Mouse (Mus musculus) megakaryocyte-erythroid progenitor cell, adult 5 weeks (primary cell): ENCODE data around the gene Ring1. TPM values are rescaled to one million over a fixed set of nuclear protein-coding genes. Genes with fewer than 3 reads are reported as not detected.

ENCODE experiments used
- polyA plus RNA-seq: library from polyadenylated mRNA; stranded (reverse); fragments of >175 nt; gene quantifications from 2 replicates; pipeline ENCODE4 v1.2.3, GENCODE M21; 2012

Ring1 gene
- 50.5 and 69.1 TPM in 2 replicates for polyA plus RNA-seq

GRCm38 (mm10) chr17:34024317-34024821 is at the start of gene Ring1:
TSS of gene Ring1 (minus strand) at chr17:34024680.

DNA sequence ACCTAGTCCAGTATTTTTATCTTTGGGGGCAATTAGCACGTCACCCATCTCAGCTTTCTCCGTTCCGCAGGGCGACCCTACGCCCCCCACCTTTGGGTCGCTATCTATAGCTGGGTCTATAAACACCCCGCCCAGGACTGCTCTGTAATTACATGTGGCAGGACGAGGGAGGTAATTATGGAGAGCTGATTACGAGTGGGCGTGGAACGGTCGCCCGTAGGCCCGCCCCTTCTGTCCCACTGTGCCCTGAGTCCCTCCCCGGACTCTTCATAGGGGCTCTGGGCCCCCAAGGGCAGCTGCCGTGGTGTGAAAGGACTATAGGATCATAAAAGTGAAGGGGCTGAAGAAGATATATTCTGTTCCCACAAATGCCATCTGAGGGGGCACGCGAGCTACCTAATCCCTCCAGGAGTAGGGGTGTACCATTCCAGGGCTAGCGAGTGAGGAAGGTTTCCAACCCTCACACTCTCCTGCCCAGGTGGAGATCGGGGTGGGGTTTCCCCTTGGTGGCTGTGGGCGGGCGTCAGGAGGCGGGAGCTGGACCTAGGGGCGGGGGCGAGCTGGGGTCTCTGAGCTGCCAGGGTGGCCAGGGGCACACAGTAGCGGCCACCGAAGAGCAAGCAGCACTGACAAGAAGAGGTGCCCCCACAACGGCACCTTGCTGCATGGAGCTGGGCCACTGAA is 14.5 kb upstream of the Ring1 start, which contains the start of gene Col11a2:
TSS of gene Col11a2 (plus strand) at position 560 of the 684 bp plus-strand sequence.

DNA sequence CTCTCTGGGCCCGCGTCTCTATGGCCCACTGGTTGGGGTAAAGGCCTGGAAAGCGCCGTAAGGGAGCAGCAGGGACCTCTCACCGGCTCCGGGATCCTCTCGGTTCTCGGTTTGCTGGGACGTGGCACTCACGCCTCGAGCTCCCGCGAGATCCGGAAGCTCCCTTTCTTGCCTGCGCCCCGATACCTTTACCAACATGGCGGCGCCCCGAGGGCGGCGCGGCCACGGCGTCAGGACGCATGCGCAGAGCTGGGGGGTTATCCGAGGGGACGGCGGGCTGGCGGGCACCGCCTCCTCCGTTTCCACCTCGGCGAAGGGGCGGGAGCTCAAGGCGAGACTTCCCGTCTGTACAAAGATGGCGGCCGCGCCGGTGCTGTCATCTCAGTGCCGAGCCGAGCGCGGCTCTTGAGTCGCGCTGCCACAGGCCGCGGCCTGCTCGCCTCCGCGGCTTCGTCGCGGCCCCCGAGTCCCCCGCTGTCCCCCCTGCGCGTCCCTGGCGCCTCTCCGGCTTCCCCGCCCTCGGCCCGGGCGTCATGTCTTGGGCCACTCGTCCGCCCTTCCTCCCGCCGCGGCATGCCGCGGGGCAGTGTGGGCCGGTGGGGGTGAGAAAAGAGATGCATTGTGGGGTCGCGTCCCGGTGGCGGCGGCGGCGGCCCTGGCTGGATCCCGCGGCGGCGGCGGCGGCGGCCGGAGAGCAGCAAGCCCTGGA is 7.1 kb upstream of the Ring1 start, which contains the start of the genes Slc39a7 and Rxrb:
TSS of gene Slc39a7 (minus strand) at position 218 of the 709 bp plus-strand sequence.
TSS of gene Rxrb (plus strand) at position 348 of the 709 bp plus-strand sequence.

DNA sequence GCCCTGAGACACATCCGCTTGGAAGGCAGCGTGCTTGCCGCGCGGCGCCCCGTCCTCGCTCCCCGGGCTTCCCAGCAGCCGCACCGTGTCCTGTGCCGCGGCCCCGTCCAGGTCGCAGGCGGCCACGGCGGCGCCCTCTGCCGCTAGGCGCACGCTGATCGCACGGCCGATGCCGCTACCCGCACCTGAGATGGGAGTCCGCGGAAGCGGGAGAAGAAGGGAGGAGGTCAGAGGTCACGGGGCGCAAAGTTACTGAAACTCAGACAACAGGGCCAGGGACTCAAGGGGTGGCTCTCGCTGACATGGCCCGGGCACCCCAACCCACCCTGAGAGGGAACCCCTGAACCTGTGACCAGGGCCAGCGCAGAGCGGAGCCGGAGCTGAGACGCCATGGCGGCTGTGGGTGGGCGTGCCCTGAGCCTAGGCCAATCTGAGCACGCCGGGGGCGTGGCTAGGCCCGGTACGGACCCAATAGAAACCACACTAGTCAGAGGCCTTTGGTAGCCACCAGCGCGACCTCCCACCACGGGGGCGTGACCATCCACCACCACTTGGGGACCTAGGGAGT is 3.3 kb upstream of the Ring1 start, which contains the start of gene H2-Ke6:
TSS of gene H2-Ke6 (minus strand) at position 405 of the 568 bp plus-strand sequence.

DNA sequence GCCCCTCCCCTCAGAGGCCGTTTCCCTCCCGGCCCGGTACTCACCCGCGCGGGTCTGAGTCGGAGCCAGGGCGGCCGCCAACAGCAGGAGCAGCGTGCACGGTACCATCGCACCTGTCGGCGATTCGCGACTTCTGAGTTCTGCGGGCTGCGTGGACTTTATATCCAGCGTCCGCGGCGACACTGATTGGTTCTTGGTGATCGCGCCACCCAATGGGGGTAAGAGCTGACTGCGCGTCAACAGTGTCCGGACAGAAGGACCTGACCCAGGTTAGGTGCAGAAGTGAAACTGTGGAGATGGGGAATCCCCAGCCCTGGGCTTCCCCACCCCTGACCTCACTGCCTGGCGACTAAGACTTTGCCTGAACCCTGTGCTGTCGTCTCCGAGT is 24.3 kb downstream of the Ring1 start, which contains the start of gene H2-K1:
TSS of gene H2-K1 (minus strand) at position 198 of the 388 bp plus-strand sequence.

Other genes with a start within 250 kb of the Ring1 start
- 4.6 and 5.9 TPM in 2 replicates for gene Angptl4, start 242.8 kb downstream of the Ring1 start, polyA plus RNA-seq
- 2.8 and 2.9 TPM in 2 replicates for gene Kank3, start 214.2 kb downstream of the Ring1 start, polyA plus RNA-seq
- gene Rps28, start 200.1 kb downstream of the Ring1 start, polyA plus RNA-seq, result 7,027 and 8,316 TPM in 2 replicates
- 544 and 641 TPM in 2 replicates for gene Ndufa7, start 200.1 kb downstream of the Ring1 start, polyA plus RNA-seq
- 21.7 and 28.1 TPM in 2 replicates for gene Cd320, start 181.6 kb downstream of the Ring1 start, polyA plus RNA-seq
- not detected in 2 replicates for gene Gm7029, start 150.8 kb downstream of the Ring1 start, polyA plus RNA-seq
- 46.4 and 49.9 TPM in 2 replicates for gene Kifc1, start 134.0 kb downstream of the Ring1 start, polyA plus RNA-seq
- gene Platr17, start 119.5 kb downstream of the Ring1 start, polyA plus RNA-seq, result 0.67 and 1.0 TPM in 2 replicates
- 45.6 and 53.3 TPM in 2 replicates for gene Daxx, start 115.3 kb downstream of the Ring1 start, polyA plus RNA-seq
- gene Tapbp, start 108.8 kb downstream of the Ring1 start, polyA plus RNA-seq, result 748 and 750 TPM in 2 replicates
- 54.2 and 58.7 TPM in 2 replicates for gene Zbtb22, start 108.8 kb downstream of the Ring1 start, polyA plus RNA-seq
- gene Rgl2, start 95.1 kb downstream of the Ring1 start, polyA plus RNA-seq, result 300 and 303 TPM in 2 replicates
- gene Pfdn6, start 84.3 kb downstream of the Ring1 start, polyA plus RNA-seq, result 332 and 390 TPM in 2 replicates
- 131 and 141 TPM in 2 replicates for gene Wdr46, start 84.0 kb downstream of the Ring1 start, polyA plus RNA-seq
- 12.5 and 21.8 TPM in 2 replicates for gene B3galt4, start 73.2 kb downstream of the Ring1 start, polyA plus RNA-seq
- gene Vps52, start 68.9 kb downstream of the Ring1 start, polyA plus RNA-seq, result 45.7 and 47.0 TPM in 2 replicates
- gene Rps18, start 68.7 kb downstream of the Ring1 start, polyA plus RNA-seq, result 788 and 958 TPM in 2 replicates
- 2,707 and 3,834 TPM in 2 replicates for gene H2-K1, start 24.3 kb downstream of the Ring1 start, polyA plus RNA-seq
- 73.4 and 93.4 TPM in 2 replicates for gene H2-Ke6, start 3.4 kb upstream of the Ring1 start, polyA plus RNA-seq
- gene Slc39a7, start 7.0 kb upstream of the Ring1 start, polyA plus RNA-seq, result 124 and 129 TPM in 2 replicates
- 259 and 275 TPM in 2 replicates for gene Rxrb, start 7.1 kb upstream of the Ring1 start, polyA plus RNA-seq
- 18.1 and 22.9 TPM in 2 replicates for gene Col11a2, start 14.8 kb upstream of the Ring1 start, polyA plus RNA-seq
- gene H2-Oa, start 67.7 kb upstream of the Ring1 start, polyA plus RNA-seq, result 18.9 and 21.5 TPM in 2 replicates
- 87.7 and 91.4 TPM in 2 replicates for gene H2-DMa, start 94.9 kb upstream of the Ring1 start, polyA plus RNA-seq
- 509 and 540 TPM in 2 replicates for gene Brd2, start 98.0 kb upstream of the Ring1 start, polyA plus RNA-seq
- 3.6 and 4.5 TPM in 2 replicates for gene H2-DMb2, start 118.6 kb upstream of the Ring1 start, polyA plus RNA-seq
- gene H2-DMb1, start 128.4 kb upstream of the Ring1 start, polyA plus RNA-seq, result 42.5 and 51.0 TPM in 2 replicates
- 141 TPM in 2 replicates for gene Tap1, start 162.9 kb upstream of the Ring1 start, polyA plus RNA-seq
- gene Psmb9, start 163.1 kb upstream of the Ring1 start, polyA plus RNA-seq, result 78.2 and 85.0 TPM in 2 replicates
- gene Psmb8, start 173.0 kb upstream of the Ring1 start, polyA plus RNA-seq, result 393 and 403 TPM in 2 replicates
- gene Tap2, start 178.8 kb upstream of the Ring1 start, polyA plus RNA-seq, result 218 and 296 TPM in 2 replicates
- gene H2-Ob, start 214.2 kb upstream of the Ring1 start, polyA plus RNA-seq, result 10.4 and 14.9 TPM in 2 replicates
- gene H2-Ab1, start 233.0 kb upstream of the Ring1 start, polyA plus RNA-seq, result 360 and 375 TPM in 2 replicates